Mouse (Mus musculus) megakaryocyte, embryonic 14.5 days (primary cell): ENCODE data around the gene Fads2.

ENCODE experiments used
- FLI1 ChIP-seq: IDR thresholded peaks from 2 replicates; pipeline ENCODE4 v1.6.1; 2012; ENCODE audit warnings: low read length, inconsistent platforms, mixed read lengths
- GATA1 ChIP-seq: IDR thresholded peaks from 3 replicates; pipeline ENCODE4 v1.6.1; 2012; ENCODE audit warnings: mixed read lengths, low read length, inconsistent platforms, borderline replicate concordance

DNA sequence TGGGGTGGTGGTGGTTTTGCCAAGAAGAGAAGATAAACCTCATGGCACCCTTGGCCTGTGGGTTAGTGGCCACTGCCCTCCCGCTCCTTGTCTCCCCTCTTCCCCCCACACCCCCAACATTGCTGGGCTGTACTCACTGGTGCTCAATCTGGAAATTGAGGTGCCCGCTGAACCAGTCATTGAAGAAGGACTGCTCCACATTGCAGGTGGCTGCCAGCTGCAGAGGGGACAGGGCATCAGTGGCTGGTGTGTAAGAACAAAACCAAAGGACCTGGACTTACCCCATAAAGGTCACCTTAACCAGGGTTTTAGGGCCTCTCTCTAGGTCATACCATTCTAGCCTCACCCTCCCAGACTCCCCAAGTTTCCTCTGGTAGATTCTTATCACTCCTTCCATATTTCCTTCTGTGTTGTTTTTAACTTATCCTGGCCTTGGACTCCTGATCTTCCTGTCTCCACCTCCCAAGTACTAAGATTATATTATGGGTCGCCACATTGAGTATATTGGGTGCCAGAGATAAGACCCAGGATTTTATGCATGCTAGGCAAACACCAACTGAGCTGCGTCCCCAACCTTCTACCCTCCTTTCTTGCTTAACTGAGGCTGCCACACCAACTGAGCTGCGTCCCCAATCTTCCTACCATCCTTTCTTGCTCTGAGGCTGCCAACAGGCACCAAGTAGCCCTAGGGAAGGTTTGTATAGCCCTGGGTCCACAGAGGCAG, 35.9 kb downstream of the Fads2 start:
- TF ChIP-seq FLI1 (no peak), GATA1 (no peak)
